Mouse (Mus musculus) ovary, postnatal 10 days (tissue): ENCODE results near the gene Gm20388.

Source experiments
- DNase-seq: peaks from one replicate; pipeline ENCODE4 v3.0.0; 2022; ENCODE audit warnings: low spot score

The Gm20388 gene

GRCm38 (mm10) chr8:122524506-122524905, 2613.9 kb downstream of the Gm20388 start:
- no peak for DNase-seq

DNA sequence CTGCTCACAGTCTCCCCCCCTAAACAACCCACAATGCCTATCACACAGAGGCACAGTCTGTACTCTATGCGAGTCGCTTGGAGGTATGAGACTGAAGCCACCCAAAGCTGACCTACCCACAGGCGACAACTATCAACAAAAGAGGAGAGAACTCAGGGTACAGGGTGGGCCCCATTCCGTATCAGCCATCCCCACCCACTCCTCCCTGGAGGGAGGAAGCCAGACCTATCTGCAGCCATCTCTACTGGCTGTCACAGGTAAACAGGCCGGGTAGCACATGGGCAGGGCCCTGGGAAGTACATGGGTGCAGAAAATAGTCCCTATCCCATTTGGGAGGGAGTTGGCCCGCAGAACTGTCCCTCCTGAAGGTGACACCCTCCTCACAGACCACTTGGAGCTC, 2614.4 kb downstream of the Gm20388 start:
- no peak for DNase-seq

DNA sequence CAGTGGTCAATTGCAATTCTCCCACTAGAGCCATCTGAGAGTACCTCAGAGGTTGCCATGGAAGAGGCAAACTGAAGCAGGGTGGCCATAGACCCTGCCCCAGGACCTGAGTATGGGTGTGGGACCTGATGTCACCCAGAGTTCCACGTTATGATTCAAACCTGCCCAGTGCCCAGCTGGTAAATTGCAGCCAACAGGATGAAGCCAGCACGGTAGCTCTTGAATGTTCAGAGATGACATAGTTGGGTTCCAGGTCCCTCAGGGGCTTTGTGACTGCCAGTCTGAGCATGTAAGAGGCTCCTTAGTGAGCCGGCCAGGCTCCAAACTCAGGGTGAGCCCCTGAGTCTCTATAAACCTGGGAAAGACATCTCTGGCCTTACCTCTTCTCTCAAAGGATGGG, 2615.4 kb downstream of the Gm20388 start:
- DNase-seq, result no peak

DNA sequence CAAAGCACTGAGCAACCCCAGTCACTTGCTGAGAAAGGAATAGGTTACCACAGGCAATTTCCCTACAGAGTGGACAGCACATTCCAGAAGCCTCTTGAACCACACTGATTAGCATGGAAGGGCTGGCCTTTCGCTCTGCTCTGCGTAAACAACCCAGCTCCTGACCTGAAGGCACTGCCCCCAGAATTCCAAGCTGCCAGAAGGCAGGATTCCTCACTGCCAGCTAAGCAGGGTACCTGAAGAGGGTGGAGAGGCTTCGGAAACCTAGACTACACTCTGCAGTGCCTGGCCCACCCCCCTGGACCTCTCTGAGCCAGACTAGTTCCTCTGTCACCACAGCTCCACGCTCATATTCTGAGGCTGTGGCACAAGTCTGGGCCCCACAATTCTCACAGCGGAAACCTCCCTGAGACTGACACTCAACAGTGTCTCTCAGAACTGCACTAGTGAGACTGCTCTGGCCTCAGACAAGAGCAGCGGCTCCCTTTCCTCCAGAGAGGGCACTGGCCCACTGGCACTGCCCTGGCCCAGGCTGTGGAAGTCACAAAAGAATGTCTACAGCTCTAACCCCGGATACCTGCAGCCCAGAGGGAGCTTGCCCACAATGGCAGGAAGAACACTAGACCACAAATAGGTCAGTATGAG, 2616.0 kb downstream of the Gm20388 start:
- no peak for DNase-seq

DNA sequence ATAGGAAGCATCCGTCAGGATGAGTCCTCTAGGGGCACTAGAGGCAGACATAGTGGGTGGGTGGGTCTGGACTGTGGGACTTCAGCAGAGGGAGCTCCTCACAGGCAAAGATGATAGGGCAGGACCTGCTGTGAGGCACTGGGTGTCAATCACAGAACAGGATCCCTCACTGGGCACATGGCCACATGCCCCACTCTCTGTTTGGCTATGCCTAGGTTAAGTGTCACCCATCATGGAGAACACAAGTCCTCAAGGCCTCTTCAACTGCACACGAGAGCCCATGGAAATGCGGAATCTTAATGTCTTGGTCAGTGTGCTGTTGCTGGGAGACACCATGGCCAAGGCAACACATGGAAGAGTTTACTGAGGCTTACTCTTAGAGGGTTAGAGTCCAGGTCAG, 2617.3 kb downstream of the Gm20388 start:
- no peak for DNase-seq

GRCm38 (mm10) chr8:122529159-122529558, 2618.5 kb downstream of the Gm20388 start:
- no peak for DNase-seq

DNA sequence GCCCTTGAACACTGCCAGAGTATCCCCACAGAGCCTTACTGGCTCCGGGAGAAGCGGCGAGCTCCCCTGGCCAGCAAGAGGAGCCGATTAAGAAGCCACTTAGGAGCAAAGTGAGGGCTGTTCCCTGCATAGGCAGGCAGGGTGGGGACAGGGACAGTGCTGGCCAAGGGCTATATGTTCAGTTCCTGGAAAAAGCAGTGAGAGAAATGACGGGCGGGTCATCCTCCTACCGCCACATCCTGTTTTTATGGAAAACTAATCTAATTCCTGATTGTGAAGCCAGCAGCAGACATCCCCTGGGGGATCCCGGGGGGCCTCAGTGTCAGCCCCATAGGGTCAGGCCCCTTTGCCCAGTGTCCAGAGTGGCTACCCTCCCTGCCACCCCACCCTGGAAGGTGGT, 2620.7 kb downstream of the Gm20388 start:
- DNase-seq, result no peak

- no peak for DNase-seq
Measured at GRCm38 (mm10) chr8:122537033-122537432, 2626.4 kb downstream of the Gm20388 start.

DNA sequence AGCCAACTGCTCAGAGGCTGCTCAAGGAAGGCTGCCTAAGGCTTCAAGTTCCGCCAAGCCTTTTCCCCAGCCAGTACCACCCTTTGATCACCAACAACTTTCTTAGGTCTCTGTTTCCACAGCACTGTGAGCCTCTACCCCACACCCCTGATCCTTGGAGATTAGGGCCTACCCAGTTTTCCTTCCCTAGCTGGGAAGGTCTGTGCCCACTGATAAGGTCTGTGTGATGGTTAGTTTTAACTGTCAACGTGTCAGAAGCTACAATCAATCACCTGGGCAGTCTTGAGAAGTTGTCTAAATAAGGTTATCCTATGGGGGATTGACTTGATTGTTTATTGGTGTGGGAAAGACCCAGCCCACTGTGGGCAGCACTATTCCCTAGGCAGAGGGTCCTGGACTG, 2627.2 kb downstream of the Gm20388 start:
- no peak for DNase-seq

DNA sequence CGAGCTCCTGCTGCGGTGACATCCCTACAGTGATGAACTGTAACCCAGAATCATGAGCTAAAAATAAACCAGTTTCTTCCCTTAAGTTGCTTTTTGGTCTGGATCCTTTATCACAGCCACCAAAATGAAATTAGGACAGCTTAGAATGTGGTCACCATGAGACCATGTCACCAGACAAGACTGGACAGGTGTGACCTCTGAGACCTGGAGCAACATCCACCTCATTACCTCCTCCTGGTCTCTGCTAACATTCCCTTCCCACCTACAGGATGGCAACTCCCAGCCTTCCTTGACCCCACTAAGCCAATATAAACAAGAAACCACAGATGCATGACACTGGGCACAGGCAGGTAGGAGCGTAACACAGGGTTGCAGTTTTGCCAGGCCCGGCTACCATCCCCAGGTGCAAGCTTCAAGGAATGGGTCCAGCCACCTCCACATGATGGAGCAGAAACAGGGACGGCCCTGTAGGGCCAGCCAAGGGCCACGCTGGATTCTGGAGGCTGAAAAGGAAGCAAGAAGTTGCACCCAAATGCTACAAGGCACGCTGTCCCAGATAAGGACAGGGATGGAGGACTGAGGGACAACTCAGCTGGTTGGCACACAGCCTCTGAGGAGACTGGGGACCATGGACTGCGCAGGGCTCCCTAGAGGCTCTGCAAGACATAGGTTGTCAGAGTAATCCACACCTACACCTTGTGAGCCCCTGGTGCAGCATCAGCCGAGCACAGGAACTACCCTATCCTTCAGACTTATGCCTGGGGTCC, 2627.9 kb downstream of the Gm20388 start:
- no peak for DNase-seq

GRCm38 (mm10) chr8:122544138-122544537, 2633.5 kb downstream of the Gm20388 start:
- no peak for DNase-seq

DNA sequence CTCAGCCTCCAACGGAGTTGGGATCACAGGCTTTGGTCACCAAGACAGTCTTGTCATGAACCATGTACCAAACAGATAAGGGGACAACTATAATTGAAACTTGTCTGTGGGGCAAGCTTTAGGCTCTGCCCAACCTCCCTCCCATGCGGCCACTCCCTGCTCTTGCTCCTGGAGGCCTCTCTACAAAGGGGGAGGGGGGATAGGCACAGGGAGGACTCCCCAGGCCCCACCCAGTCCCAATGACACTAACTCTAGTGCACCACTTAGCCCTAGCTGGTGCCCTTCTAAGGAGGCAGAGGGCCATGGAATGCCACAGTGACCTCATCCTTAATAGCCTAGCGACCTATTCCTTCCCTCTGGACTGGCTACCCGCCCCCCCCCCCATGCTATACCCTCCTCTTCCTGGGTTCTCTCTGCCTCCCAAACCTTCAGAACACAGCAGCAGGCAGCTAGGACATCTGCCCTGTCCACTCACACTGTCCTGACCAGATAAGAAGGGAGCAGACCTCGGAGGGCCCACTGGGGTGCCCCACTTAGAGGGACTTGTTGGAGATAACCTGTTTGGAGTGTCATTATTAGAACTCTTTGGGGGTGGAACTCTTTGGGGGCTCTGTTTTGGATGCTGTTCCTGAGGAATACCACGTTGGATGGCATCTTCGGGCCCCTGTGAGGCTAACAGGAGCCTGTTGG, 2635.6 kb downstream of the Gm20388 start:
- no peak for DNase-seq

DNA sequence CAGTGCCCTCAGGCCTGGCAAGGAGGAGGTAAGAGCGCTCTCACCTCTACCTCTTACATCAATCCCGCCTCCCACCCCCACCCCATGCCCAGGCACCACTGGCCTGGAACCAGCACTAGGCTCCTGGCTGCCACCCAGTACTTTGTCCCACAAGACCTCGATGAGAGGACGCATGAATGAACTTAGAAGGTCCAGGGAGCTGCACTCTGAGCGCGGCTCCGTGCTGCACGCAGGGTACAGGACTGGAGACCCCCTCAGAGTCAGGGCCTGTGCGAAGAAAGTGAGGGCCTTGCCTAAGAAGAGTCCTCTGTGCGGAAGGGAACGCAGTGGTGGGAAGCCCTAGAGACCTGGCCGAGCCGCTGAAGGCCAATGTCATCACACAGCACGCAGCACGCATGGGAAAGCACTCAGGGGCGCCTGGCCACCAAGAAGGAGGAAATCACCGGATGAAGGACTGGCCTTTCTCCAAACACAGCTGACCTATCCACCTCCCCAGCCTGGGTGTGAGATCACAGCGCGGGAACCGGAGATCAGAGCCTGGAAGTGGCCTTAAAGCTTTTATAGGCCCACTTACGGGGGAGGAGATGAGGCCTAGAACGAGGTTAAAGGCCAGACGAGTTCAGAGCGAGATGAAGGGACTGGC, 2636.3 kb downstream of the Gm20388 start:
- DNase-seq, result no peak

- DNase-seq, result no peak
Measured at GRCm38 (mm10) chr8:122547815-122548214, 2637.2 kb downstream of the Gm20388 start.

DNA sequence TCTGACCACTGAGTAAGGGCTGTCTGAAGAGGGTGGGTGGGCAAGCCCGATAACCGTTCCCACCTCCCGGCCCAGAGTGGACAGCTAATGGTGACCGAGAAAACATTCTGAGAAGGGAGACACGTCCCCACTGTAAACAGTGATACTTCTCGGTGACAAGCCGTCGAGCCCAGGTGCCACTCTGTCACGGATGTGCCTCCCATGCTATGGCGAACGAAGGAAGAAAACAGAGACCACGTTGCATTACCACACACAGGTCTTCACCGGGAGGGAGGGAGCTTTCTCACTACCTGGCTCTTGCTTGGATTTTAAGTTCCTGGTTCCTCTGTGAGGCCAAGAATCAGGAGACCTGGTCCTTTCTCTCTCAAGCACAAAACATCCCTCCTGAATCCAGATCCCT, 2637.7 kb downstream of the Gm20388 start:
- no peak for DNase-seq

GRCm38 (mm10) chr8:122548891-122549439, 2638.3 kb downstream of the Gm20388 start:
- DNase-seq, result no peak

GRCm38 (mm10) chr8:122550234-122550994, 2639.8 kb downstream of the Gm20388 start:
- no peak for DNase-seq

GRCm38 (mm10) chr8:122550995-122551264, 2640.3 kb downstream of the Gm20388 start:
- no peak for DNase-seq

DNA sequence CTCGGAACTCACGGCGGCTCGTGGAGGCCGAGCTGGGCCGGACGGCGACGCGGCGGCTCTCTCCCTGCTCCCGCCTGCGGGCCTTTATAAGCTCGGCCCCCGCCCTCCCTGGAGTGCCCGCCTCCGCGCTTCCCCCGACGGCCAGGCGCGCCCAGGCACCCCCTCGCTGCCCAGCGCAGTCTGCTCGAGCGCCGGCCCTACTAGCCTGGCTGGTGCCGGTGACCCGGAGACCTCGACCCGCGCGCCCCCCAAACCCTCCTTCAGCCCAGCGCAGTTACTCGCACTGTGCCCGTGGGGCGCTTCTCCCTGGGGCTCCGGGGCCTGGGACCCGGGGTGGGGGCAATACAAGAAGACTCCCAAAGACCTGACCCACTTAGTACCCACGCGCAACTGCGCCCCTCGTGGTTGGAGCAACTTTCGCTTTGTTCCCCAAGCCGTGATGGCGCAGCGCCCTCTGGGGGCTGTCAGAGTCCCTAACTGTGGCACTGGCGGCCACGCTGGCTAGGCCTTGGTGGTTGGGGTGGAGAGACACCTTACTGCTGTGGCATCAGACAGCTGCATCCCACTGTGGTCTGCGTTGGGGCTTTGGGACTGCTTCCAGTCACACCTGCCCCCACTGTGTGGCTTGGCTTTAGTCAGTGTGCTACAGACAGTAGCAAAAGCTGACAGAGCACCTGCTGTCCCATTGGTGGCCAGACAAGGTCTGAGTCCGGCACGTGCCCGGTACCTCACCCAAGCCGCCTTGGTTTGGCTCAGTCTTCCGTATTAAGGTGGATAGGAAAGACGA, 2640.8 kb downstream of the Gm20388 start, which contains the start of gene Piezo1:
Gene Piezo1, minus strand, starts transcription at position 65 of the 787 bp plus-strand sequence.
- peak; percentile 90 for DNase-seq

- no peak for DNase-seq
Measured at GRCm38 (mm10) chr8:122554786-122555185, 2644.1 kb downstream of the Gm20388 start.
